Mouse (Mus musculus) heart, postnatal 10 days (tissue): Measurements from ENCODE around the gene C8g. TPM values are rescaled to one million over a fixed set of nuclear protein-coding genes. Genes with fewer than 3 reads are reported as not detected.

Experiments used
- DNase-seq, 2 experiments: peaks; one replicate each; pipeline ENCODE4 v3.0.0; 2021
- intact Hi-C: fragments of 180-260 bp; cut with DNase I; formaldehyde crosslinking; loops from one replicate; pipeline ENCODE4 v1.15.1; 2025
- total RNA-seq, 2 experiments: library from RNA; stranded (reverse); gene quantifications; 2 replicates each; pipeline ENCODE4 v1.2.3; 2021

The C8g gene
- total RNA-seq, 2 experiments from 2014 or later = 0.52 to 0.53 TPM

DNA sequence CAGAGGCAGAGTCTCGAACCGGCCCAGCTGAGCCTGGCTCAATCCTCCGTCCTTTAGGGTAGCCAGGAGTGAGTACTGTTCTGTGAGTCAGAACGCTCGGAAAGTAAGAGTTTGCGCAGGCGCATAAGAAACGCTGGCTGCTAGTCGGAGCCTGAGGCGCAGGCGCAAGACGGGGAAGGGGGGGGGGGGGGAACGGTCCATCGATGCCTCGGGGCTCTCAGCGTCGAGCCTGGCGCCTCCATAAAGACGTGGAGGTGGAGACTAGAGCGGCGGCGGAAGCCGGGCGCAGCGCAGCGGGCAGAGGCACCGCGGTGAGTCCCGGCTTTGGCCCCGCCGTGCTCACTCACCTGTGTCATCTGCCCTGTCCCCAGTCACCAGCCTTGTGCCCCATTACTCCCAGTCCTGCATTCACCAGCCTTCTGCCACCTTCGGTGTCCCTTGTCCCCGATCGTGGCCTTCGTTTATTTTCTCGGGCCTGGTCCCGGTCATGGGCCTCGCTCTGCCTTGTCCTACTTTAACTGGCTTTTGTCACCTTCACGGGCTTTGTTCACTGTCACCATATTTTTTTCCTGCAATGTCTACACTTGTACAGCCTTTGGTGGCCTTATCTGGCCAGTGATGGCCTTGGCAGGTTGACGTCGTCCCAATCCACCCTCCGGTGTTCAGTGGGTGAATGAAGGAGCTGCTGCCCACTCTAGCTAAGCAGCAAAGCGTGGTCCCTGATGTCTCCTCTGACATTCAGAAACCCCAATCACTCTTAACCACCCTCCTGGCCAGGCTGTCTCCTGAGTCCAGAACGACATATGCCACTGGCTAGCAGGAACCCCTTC, 728 bp downstream of the C8g start, which contains the start of gene Fbxw5:
Gene Fbxw5 (plus strand): TSS at position 175 of the 830 bp plus-strand sequence.
- peak; percentile 87 to 90 for DNase-seq
- intact Hi-C loops = no loop called here

DNA sequence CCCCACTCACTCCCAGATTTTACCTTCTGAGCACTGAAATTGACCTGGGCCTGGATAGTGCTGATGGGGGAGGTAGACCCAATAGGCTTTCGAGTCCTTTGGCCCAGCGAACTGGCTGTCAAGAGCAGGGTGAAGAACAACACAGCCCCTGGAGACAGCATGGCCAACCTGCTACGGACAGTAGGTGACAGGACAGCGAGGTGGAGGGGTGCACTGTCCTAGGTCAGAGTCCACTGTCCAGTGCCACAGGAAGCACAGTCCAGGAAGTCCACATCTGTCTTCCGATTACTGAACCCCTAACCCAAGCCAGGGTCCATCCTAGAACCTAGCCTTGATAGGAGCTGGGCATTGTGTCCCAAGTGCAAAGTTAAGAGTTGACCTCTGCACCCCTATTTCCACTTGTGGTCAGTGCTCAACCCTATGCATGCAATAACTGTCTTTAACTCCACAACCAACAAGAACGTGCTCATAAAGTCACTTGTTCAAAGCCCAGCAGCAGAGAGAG, 1.4 kb downstream of the C8g start:
- intact Hi-C loops = no loop called here
- peak in 1 of 2 experiments; percentile 18 for DNase-seq

DNA sequence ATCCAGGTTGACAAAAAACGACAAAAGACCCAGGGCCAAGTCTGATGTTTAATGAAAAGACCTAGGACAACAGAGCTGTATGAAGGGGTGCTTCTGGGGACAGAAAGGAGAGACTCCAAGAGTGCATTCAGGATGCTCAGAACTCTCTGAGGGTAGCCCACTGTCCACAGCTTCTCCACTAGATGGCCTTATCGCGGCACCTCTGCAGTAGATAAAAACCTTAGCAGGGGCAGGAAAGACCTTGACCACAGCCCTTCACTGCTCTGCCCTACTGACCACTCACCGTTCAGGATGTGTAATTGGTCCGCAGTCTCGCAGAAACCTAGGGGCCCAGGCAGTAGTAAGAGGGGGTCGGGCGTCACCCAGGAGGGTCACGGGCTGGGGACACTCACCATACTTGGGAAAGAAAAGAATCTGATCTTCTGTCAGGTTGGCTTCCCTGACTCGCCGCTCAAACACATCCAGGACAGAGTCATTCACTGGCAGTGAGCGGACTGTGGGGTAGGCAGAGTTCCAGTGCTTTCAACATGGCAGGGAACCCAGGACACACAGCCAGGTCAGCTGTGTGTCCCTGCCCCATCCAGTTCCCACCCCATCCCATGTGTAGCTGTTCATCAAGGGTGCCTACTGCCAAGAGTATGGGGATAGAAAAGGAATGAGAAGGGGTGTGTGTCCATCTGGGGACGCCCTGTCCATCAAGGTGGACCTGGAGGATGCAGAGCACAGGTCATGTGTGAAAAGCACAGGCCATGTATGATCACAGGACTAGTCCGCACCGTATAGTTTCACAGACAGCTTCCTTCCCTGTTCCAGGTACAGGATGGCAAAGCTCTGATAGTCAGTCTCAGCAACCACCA, 2.7 kb downstream of the C8g start:
- intact Hi-C loops = loop anchor here (5.0 kb wide), 1 partner anchor 72 kb away; the partner anchor contains the start of gene Abca2
- DNase-seq = no peak

DNA sequence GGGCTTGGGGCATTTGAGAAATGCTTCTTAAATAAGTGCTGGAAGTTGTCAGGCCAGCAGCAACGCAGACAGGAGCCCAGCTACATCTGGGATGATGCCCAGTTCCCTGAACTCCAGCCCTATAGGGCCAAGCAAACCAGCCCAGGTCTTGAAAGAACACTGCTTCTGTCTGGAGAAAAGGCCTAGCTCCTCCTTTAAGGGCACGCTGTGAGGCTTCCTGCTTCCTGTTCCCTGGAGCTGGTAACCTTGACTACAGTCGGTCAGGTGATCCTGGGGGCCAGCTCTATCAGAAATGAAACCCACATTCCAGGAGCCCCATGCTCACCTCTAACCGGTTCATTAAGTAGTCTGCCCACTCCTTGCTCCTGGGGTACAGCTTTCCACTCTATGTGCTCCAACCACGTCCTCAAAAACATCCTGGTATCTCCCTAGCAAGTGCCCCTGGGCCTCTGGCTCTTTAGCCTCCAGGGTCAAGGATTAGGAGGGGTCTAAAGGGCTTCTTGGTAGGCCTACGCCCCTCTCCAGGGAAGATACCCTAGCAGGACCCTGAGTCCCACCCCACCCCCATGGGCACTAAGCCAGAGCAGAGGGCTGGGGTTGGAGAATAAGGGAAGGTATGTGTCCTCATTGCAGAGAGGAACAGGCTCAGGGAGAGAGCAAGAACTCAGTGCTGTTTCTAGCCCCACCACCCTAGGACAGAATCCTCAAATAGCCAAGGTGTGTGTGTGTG, 3.5 kb downstream of the C8g start:
- intact Hi-C loops = loop anchor here (5.0 kb wide), 1 partner anchor 71 kb away; the partner anchor contains the start of gene Abca2

DNA sequence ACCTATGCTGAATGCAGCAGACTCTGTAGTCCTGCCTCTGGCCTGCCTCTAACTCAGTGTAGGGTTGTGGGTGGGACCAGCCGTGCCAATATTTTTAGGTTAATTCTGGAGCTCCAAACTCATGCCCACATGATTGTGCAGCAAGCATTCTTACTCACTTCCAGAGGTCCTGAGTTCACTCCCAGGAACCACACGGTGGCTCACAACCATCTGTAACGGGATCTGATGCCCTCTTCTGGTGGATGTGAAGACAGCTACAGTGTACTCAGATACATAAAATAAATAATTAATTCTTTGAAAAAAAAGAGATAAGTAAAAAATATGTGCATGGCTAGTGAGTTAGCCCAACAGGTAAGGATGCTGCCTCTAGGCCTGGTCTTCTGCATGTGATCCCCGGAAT, 5.1 kb downstream of the C8g start:
- no peak for DNase-seq
- intact Hi-C loops = loop anchor here (5.0 kb wide), 1 partner anchor 69 kb away; the partner anchor contains the start of gene Abca2

More for the DNA sequence above, 3.5 kb downstream of the C8g start:
- DNase-seq = no peak

DNA sequence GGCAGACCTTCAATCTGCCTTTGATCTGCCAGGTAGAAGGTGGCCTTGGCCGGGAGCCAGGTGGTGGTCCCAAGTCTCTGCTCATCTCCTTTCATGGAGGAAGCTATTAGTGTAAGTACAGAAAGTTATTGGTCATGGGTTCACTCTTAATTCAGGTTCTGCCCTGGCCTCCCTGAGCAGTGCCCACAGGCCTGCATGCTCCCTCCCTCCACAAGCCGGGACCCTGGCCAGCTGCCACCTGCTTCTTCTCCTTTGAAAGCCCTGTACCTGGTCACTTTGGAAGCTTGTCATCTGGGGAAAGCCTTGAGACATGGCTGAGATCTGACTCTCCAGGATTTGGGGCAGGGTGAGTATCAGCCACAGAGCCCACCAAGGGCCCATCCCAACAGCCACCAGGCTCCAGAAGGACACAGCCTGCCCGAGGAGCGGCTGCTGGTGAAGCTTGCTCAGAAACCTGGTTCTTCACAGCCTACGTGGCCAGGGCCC, 8.0 kb downstream of the C8g start, which contains the start of gene Lcn12:
Gene Lcn12 (minus strand): TSS at position 436 of the 486 bp plus-strand sequence.
- no peak for DNase-seq
- intact Hi-C loops = no loop called here

DNA sequence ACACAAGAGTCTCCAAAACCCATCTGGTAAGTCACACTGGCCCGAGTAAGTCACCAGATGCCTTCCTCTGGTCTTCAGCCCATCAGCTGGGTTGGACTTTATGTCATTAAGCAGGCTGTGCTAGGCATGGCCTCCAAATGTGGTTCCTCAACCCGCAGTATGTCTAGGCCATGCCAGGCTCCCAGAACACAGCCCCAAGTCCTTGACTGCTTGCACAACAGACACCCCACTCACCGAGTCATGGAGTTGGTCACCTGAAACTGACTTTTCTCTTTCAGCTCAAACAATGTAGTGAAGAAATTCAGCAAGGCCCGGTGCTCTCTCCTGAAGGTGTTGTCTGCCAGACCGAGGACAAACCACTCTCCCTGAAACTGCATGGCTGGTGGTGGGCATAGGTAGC, 8.5 kb downstream of the C8g start:
- intact Hi-C loops = no loop called here

DNA sequence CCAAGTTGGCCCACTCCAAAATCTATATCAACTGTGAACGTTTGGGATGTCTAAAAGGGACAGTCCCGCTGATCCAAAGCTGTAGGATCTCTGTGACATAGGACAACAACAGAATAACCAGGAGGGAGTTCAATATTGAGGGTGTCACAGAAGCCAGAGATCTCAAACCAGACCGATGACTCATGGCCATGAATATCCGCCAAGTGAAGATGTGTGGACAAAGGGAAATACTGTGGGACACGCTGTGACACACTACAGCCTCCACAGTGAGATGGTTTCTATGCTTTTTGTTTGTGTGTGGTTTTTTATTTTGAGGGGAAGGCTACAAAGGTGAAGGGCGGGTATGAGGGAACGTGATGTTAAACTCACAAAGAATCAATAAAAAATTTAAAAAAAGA, 12.8 kb downstream of the C8g start:
- intact Hi-C loops = no loop called here
- no peak for DNase-seq

More for the DNA sequence above, 8.5 kb downstream of the C8g start:
- DNase-seq = no peak

DNA sequence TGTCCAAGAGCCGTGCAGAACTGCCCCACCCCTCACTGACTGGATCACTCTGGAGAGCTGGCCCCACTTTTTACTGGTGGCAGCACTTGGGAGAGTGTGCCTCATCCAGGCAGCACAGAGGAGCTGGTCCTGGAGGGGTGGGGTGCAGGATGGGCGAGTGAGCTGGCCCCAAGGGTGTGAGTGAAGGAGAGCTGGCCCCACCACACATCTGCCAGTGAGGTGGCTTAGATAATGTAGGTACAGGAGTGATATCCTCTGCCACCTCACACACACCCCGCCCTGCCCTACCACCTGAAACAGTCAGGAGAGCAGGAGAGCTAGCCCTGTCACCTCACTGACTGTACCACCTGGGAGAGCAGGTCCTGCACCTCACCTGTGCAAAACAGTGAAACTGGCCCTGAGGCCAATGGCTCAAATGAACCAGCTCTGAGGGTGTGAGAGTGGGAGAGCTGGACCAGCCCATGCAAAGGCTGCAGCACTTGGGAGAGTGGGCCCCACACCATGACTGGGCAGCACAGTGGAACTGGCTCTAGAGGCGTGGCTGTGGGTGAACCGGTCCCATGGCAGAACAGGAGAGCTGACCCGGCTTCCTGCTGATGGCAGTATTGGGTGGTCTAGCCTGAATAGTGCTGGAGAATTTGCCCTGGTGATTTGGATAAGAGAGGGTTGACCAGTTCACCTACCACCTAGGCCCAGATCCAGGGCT, 13.4 kb downstream of the C8g start:
- intact Hi-C loops = no loop called here

DNA sequence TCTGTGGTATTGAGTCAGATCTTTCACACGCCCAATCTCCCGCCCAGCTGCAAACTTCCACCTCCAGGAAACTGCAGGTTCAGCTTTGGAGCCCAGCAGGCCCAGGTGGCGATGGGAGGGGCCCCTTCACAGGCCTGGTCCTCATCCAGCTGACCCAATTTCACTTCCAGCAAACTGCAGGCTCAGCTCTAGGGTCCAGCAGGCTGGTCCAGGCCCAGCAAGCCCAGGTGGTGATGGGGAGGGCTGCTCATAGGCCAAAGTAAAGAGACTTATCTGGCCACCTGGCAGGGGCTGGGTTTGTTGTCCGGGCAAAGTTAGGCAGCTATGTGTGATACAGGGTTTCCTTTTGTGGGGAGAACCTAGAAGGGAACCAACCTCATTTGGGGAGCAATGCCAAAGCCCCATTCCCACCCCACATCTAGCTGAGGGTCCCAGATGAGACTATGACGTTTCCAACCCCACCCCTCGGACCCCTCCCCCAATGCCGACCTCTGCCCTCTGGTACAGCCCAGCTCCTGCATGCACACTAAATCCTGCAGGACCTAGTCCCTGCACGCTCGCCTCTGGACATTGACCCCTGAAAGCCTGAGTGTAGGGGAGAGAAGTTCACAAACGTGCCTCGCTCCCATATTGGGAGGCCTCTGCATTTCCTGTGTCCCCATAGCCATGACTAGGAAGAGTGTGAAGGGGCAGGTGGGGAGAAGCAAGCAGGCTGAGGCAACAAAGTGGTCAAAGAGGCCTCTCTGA, 16.4 kb downstream of the C8g start:
- DNase-seq = no peak
- intact Hi-C loops = no loop called here

More for the DNA sequence above, 13.4 kb downstream of the C8g start:
- no peak for DNase-seq

DNA sequence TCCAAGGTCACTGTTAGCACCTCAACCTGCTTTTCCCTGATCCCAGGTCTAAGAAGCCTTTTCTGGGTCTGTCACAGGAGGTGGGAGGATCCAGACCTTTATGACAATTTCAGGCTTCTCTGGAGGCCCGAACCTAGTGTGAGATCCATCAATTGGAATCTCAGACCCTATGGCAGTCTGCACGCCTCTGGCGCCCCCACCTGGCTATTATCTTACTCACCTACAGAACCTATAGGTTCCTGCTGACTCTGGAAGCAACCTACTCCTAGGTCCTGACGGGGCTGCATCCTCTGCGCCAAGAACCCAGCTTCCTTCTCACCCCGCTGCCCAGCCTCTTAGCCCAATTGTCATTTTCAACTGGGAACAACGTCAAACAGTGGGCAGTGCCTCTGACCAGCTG, 18.6 kb downstream of the C8g start:
- peak in 1 of 2 experiments; percentile 47 for DNase-seq

DNA sequence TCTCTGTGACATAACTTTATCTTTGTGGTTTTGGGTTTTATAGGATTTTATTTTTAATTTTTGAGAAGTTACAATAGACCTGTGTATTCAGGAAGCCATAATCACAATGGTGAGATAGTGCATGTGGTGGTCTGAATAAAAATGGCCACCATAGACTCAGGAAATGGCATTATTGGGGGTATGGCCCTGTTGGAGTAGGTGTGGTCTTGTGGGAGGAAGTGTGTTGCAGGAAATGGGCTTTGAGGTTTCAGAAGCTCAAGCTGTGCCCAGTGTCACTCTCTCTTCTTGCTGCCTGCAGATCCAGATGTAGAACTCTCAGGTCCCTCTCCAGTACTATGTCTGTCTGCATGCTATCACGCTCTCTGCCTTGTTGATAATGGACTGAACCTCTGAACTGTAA, 21.0 kb downstream of the C8g start:
- no peak for DNase-seq
- intact Hi-C loops = no loop called here

More for the DNA sequence above, 18.6 kb downstream of the C8g start:
- intact Hi-C loops = loop anchor here (1.0 kb wide), 1 partner anchor 61 kb away; no protein-coding TSS in a partner anchor

DNA sequence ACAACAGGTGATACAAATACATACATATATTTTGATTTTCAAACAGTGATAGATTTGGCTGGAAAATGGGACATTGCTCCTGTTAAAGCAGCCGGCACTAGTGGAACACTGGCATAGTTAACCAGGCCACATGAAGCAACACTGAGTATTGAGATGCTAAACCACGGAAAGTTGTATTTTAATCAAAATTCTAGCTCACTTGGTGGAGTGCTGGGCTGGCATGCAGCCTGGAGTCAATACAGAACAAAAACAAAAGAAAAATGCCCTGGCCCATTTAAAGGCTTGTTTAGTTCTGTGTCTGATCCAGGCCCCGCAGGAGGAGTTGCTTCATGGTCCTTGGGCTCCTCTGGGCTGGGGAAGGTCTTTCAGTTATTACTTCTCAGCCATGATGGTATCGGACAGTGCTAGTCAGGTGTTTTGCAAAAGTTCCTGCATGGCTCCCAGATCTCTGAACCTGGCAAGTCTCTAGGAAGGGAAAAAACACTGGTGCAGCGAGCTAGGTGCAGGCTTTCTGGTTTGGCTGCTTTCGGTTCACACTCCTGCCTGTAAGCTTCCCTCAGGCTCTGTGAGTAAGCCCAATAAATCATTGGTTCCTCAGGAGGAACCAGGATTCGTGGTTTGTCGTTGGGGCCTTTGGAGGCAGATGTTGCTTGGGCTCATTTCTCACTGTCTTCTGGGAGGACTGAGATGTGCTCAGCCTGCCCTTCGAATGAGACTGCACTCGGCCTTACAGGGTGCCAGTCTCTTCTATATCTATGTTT, 21.8 kb downstream of the C8g start:
- intact Hi-C loops = no loop called here
- no peak for DNase-seq

DNA sequence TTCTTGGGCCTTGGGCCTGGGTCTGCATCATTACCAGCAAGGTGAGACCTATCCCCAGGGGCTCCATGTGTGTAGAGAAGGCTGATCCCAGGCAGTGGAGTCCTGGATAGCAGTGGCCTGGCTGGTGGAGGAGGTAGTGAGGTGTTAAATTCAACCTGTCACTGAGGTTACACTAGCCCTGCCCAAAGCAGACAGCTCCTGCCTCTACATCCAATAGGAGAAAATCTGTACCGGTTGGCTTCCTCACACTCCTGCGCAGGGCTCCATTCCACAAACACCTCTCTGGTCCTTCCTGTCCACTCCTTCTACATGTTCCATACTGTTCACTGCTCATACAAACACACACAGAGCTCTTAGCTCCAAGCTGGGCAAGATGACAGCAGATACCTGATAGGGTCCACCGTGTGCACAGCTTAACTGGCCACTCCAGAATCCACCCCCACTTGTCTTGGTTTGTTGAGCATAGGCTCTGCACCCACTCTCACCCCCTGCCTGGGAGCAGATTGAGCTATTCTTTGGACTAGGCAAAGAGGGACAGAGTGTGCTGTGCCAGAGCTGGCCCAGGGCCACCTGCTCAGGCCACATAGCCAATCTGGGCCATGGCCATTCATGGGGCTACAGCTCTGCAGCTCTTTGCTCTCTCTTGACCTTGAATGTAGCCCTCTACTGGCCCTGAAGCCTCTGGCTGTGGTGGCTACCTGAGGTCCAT, 23.4 kb downstream of the C8g start:
- peak; percentile 47 to 61 for DNase-seq
- intact Hi-C loops = no loop called here

DNA sequence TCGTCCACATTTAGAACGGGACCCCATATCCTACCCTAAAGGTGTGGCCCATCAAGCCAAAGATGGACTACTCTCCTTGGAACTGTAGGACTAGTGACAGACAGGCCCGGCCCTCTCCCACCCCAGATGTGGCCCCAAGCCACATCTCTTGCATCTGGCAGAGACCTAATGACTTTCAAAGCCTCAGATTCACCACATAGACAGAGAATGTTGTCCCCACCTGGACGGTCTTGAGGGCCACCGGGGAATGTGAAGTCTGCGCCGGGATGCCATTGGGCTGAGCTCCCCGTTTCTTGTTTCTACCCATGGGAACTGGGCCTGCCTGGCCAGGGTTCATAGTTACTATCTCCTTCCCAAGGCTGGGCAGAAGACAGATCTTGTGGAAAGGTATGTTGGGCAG, 24.0 kb downstream of the C8g start:
- intact Hi-C loops = no loop called here
- no peak for DNase-seq

DNA sequence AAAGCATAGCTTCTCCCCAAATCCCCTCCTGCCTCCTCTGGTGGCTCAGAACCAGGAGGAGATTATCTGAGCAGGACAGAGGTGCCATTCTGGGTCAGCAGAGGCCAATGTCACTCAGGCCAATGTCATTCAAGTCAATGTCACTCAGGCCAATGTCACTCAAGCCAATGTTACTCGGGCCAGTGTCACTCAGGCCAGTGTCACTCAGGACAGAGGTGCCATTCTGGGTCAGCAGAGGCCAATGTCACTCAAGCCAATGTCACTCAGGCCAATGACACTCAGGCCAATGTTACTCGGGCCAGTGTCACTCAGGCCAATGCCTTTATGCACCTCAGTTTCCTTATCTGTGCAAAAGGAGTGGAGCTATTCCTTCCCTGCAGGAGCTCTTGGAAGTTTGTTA, 29.0 kb downstream of the C8g start:
- intact Hi-C loops = no loop called here
- DNase-seq = no peak

DNA sequence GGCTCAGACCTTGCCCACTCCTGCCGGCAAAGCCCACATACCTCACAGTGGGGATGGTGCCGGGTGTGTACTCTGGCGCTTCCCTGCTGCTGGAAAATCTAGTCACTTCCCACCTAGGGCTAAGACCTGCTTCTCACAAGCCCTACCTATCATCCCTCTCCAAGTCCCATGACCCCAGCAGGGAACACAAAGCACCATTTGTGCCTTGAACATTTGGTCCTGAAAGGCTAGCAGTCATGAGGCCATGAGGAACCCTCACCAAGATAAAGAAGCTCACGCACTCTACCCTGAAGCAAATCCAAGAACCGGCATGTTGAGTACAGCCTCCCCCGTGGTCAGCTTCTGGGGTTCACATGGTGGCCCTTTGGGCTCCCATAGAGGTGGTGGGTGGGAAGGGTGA, 31.6 kb downstream of the C8g start, which contains the start of gene Ptgds:
Gene Ptgds (minus strand): TSS at position 78 of the 400 bp plus-strand sequence.
- intact Hi-C loops = no loop called here
- no peak for DNase-seq
